8 mouse cellular contexts compared by ENCODE assay signal in genomic region chr2:4252541-4253291, GRCm38 (mm10).
DNase-seq lines count a peak whose midpoint lies in the region; ATAC-seq and TF ChIP-seq lines count a peak whose summit lies in the region.

No protein-coding gene starts in this region.

- no peak overlapping the region for H3K9ac ChIP-seq in hindbrain, embryonic 16.5 days (ENCODE audit: low read depth, low read length)
- H3K9ac ChIP-seq in intestine, embryonic 15.5 days: no peak overlapping the region

- no peak overlapping the region for H3K4me3 ChIP-seq in hindbrain, embryonic 10.5 days
- no peak overlapping the region for H3K4me3 ChIP-seq in hindbrain, embryonic 16.5 days (ENCODE audit: low read length)
- no peak overlapping the region for H3K4me3 ChIP-seq in intestine, embryonic 15.5 days (replicated peaks)
- H3K4me3 ChIP-seq in myocyte: no peak overlapping the region

- no peak overlapping the region for H3ac ChIP-seq in myocyte (ENCODE audit: control insufficient read depth, insufficient read length)

- 61% methylated on average over 9 of the region's 9 CpGs for WGBS in hindbrain, embryonic 10.5 days
- 26% methylated on average over 9 of the region's 9 CpGs for WGBS in hindbrain, embryonic 16.5 days
- WGBS in intestine, embryonic 15.5 days: 25% methylated on average over 9 of the region's 9 CpGs

- no peak for DNase-seq in hindbrain, embryonic 10.5 days (ENCODE audit: low spot score)
- peak; percentile 54 for DNase-seq in fat pad, adult 2 months (ENCODE audit: extremely low read depth, low read depth, low spot score)
- DNase-seq in cerebellum, adult 8-10 months: no peak
- DNase-seq in layer of hippocampus, postnatal 14 days (ENCODE audit: low spot score in 2 of 2): no peak
- no peak for DNase-seq in gastrocnemius, adult 8-10 months (ENCODE audit: low spot score in 2 of 2)

- ATAC-seq in hindbrain, embryonic 16.5 days: no peak; the same call in 1 of the 2 replicates
- peak; percentile 50 for ATAC-seq in intestine, embryonic 15.5 days

- TF ChIP-seq POLR2A in myocyte (IDR thresholded peaks at IDR 0.05; ENCODE audit: insufficient read length, low read depth): no peak

- H3K27me3 ChIP-seq in hindbrain, embryonic 10.5 days (ENCODE audit: insufficient read depth, poor library complexity, severe bottlenecking): no peaks in the 10 kb centered on the region
- H3K27me3 ChIP-seq in hindbrain, embryonic 16.5 days (replicated peaks; ENCODE audit: control insufficient read depth, insufficient read depth, low read length): no peaks in the 10 kb centered on the region
- H3K27me3 ChIP-seq in intestine, embryonic 15.5 days (replicated peaks): no peaks in the 10 kb centered on the region
- peaks cover 19% of the 10 kb centered on the region for H3K27me3 ChIP-seq in myocyte (ENCODE audit: control insufficient read depth, insufficient read depth, insufficient read length)

- peaks cover 25% of the 10 kb centered on the region for H3K4me1 ChIP-seq in hindbrain, embryonic 10.5 days (replicated peaks)
- H3K4me1 ChIP-seq in hindbrain, embryonic 16.5 days (ENCODE audit: control insufficient read depth, insufficient read depth, low read depth, low read length): peaks cover 6% of the 10 kb centered on the region
- H3K4me1 ChIP-seq in intestine, embryonic 15.5 days (replicated peaks): peaks cover 17% of the 10 kb centered on the region

- H3K4me2 ChIP-seq in hindbrain, embryonic 16.5 days (ENCODE audit: low read length): no peak overlapping the region
- peak overlapping the region; percentile 5; the same call in 1 of the 2 replicates for H3K4me2 ChIP-seq in intestine, embryonic 15.5 days (replicated peaks)
- peak overlapping the region; percentile 35 for H3K4me2 ChIP-seq in myocyte (ENCODE audit: low read depth)

- no peaks in the 10 kb centered on the region for H3K79me2 ChIP-seq in myocyte (ENCODE audit: control insufficient read depth, insufficient read depth)

- H3K9me3 ChIP-seq in hindbrain, embryonic 10.5 days: no peaks in the 10 kb centered on the region
- H3K9me3 ChIP-seq in hindbrain, embryonic 16.5 days (ENCODE audit: control insufficient read depth, low read length): no peaks in the 10 kb centered on the region
- H3K9me3 ChIP-seq in intestine, embryonic 15.5 days: no peaks in the 10 kb centered on the region

- no peaks in the 10 kb centered on the region for H3K36me3 ChIP-seq in hindbrain, embryonic 10.5 days
- H3K36me3 ChIP-seq in hindbrain, embryonic 16.5 days (ENCODE audit: control insufficient read depth, insufficient read depth, low read length): no peaks in the 10 kb centered on the region
- H3K36me3 ChIP-seq in intestine, embryonic 15.5 days: no peaks in the 10 kb centered on the region
- no peaks in the 10 kb centered on the region for H3K36me3 ChIP-seq in myocyte (ENCODE audit: control insufficient read depth, insufficient read depth)

- H3K27ac ChIP-seq in hindbrain, embryonic 10.5 days: peak overlapping the region; percentile 77
- H3K27ac ChIP-seq in hindbrain, embryonic 16.5 days (ENCODE audit: low read depth, low read length): no peak overlapping the region; the same call in 1 of the 2 replicates
- H3K27ac ChIP-seq in intestine, embryonic 15.5 days: peak overlapping the region; percentile 46

TF ChIP-seq in myocyte, 11 proteins besides CTCF, POLR2A, EP300 and RAD21:
- TF ChIP-seq TCF12 (IDR thresholded peaks at IDR 0.05; ENCODE audit: insufficient read depth, poor library complexity, severe bottlenecking) (no peak), CEBPB (IDR thresholded peaks at IDR 0.05; ENCODE audit: insufficient read depth, poor library complexity, severe bottlenecking) (no peak), MYOD1 (IDR thresholded peaks at IDR 0.05; ENCODE audit: control insufficient read depth in 1 of 3, insufficient read length in 2 of 3, low read depth in 2 of 3) (no peak), REST (IDR thresholded peaks at IDR 0.05; ENCODE audit: insufficient read depth, insufficient read length) (no peak), SRF (IDR thresholded peaks at IDR 0.05; ENCODE audit: control insufficient read depth, insufficient read length, low read depth) (no peak), MYOG (IDR thresholded peaks at IDR 0.05; ENCODE audit: control insufficient read depth in 1 of 3, insufficient read depth in 1 of 3, insufficient read length in 2 of 3, low read depth in 2 of 3) (no peak), USF1 (IDR thresholded peaks at IDR 0.05; ENCODE audit: low read depth) (no peak), MAX (IDR thresholded peaks at IDR 0.05; ENCODE audit: low read depth) (no peak), TCF3 (IDR thresholded peaks at IDR 0.05; ENCODE audit: insufficient read length, low read depth) (no peak), E2F4 (IDR thresholded peaks at IDR 0.05; ENCODE audit: insufficient read depth) (no peak), POLR2AphosphoS2 (IDR thresholded peaks at IDR 0.05; ENCODE audit: insufficient read length, low read depth) (no peak)
